Mouse (Mus musculus) MEL (cell line): ENCODE measurements around the gene Acox3. TPM values are rescaled to one million over a fixed set of nuclear protein-coding genes. Genes with fewer than 3 reads are reported as not detected.

Source experiments
- DNase-seq: peaks from one replicate; pipeline ENCODE4 v3.0.0; 2011; ENCODE audit warnings: low read depth, low spot score
- H3K27ac ChIP-seq: 2 replicates; pipeline ENCODE4 v1.5.1; 2012; ENCODE audit warnings: low read depth, mild to moderate bottlenecking, control low read depth, low read length, moderate library complexity; ENCODE audit not compliant: control insufficient read depth
- H3K27me3 ChIP-seq, 2 experiments: fragments of 150-350 bp in 1 of 2; sonication (generic) in 1 of 2; 2 replicates each; pipeline ENCODE4 v1.6.1; 2012; ENCODE audit warnings: low read length in 2 of 2, mild to moderate bottlenecking in 2 of 2, improper control_type of control experiment in 1 of 2, moderate library complexity in 1 of 2; ENCODE audit not compliant: insufficient read depth in 2 of 2, control insufficient read depth in 1 of 2
- H3K36me3 ChIP-seq, 2 experiments: 2 replicates each; pipeline ENCODE4 v1.6.1; 2012 to 2014; ENCODE audit warnings: low read length in 2 of 2, improper control_type of control experiment in 1 of 2, inconsistent platforms in 1 of 2, mild to moderate bottlenecking in 1 of 2; ENCODE audit not compliant: insufficient read depth in 2 of 2, control insufficient read depth in 1 of 2
- H3K4me1 ChIP-seq, 2 experiments: fragments of 150-350 bp in 1 of 2; sonication (generic) in 1 of 2; 2 replicates each; pipeline ENCODE4 v1.6.1; 2012; ENCODE audit warnings: low read length in 2 of 2, improper control_type of control experiment in 1 of 2, mild to moderate bottlenecking in 1 of 2; ENCODE audit not compliant: insufficient read depth in 2 of 2, control insufficient read depth in 1 of 2
- H3K4me3 ChIP-seq, 2 experiments: fragments of 150-350 bp in 1 of 2; sonication (generic) in 1 of 2; 2 replicates each; pipeline ENCODE4 v1.5.1; 2012; ENCODE audit warnings: low read depth in 2 of 2, low read length in 2 of 2, mild to moderate bottlenecking in 2 of 2, moderate library complexity in 2 of 2, control low read depth in 1 of 2, improper control_type of control experiment in 1 of 2; ENCODE audit not compliant: control insufficient read depth in 1 of 2, insufficient read depth in 1 of 2
- H3K79me2 ChIP-seq: 2 replicates; pipeline ENCODE4 v1.6.1; 2012; ENCODE audit warnings: mild to moderate bottlenecking, low read length, moderate library complexity; ENCODE audit not compliant: control insufficient read depth, poor library complexity, insufficient read depth
- H3K9ac ChIP-seq: 2 replicates; pipeline ENCODE4 v1.6.1; 2012; ENCODE audit warnings: low read depth, mild to moderate bottlenecking, control low read depth, low read length, moderate library complexity; ENCODE audit not compliant: control insufficient read depth, poor library complexity, severe bottlenecking
- H3K9me3 ChIP-seq: fragments of 150-350 bp; sonication (generic); replicated peaks from 2 replicates; pipeline ENCODE4 v1.6.1; 2012; ENCODE audit warnings: mild to moderate bottlenecking, low read length, improper control_type of control experiment, moderate library complexity; ENCODE audit not compliant: insufficient read depth
- CHD1 ChIP-seq: IDR thresholded peaks from 2 replicates; pipeline ENCODE4 v1.6.1; 2012; ENCODE audit warnings: low read depth, mild to moderate bottlenecking, inconsistent platforms, low read length, improper control_type of control experiment
- CTCF ChIP-seq, 3 experiments: IDR thresholded peaks in 2 of 3; conservative IDR thresholded peaks in 1 of 3; 2 replicates each; pipeline ENCODE4 v1.5.1; 2011 to 2012; ENCODE audit warnings: low read length in 3 of 3, low read depth in 2 of 3, mild to moderate bottlenecking in 2 of 3, improper control_type of control experiment in 1 of 3, inconsistent platforms in 1 of 3, mixed read lengths in 1 of 3, moderate library complexity in 1 of 3; ENCODE audit not compliant: control insufficient read depth in 1 of 3, insufficient read depth in 1 of 3, poor library complexity in 1 of 3, severe bottlenecking in 1 of 3
- ETS1 ChIP-seq: IDR thresholded peaks from 2 replicates; pipeline ENCODE4 v1.6.1; 2012; ENCODE audit warnings: low read depth, mild to moderate bottlenecking, inconsistent platforms, low read length, improper control_type of control experiment, moderate library complexity
- GATA1 ChIP-seq: IDR thresholded peaks from 2 replicates; pipeline ENCODE4 v1.6.1; 2011; ENCODE audit warnings: low read depth, low read length, improper control_type of control experiment
- HCFC1 ChIP-seq: IDR thresholded peaks from 2 replicates; pipeline ENCODE4 v1.6.1; 2012; ENCODE audit warnings: low read depth, mild to moderate bottlenecking, inconsistent platforms, low read length, improper control_type of control experiment, moderate library complexity
- KAT2A ChIP-seq: conservative IDR thresholded peaks from 2 replicates; pipeline ENCODE4 v1.6.1; 2012; ENCODE audit warnings: low read depth, low read length, improper control_type of control experiment, inconsistent platforms
- MAZ ChIP-seq: IDR thresholded peaks from 2 replicates; pipeline ENCODE4 v1.6.1; 2012; ENCODE audit warnings: low read depth, mild to moderate bottlenecking, inconsistent platforms, low read length, improper control_type of control experiment
- MXI1 ChIP-seq: IDR thresholded peaks from 2 replicates; pipeline ENCODE4 v1.6.1; 2011; ENCODE audit warnings: mild to moderate bottlenecking, low read depth, low read length, improper control_type of control experiment
- MYB ChIP-seq: IDR thresholded peaks from 2 replicates; pipeline ENCODE4 v1.6.1; 2011; ENCODE audit warnings: mild to moderate bottlenecking, low read depth, low read length, improper control_type of control experiment
- MYC ChIP-seq: IDR thresholded peaks from 2 replicates; pipeline ENCODE4 v1.6.1; 2011; ENCODE audit warnings: low read depth, mild to moderate bottlenecking, low read length, improper control_type of control experiment, moderate library complexity
- NELFE ChIP-seq: IDR thresholded peaks from 2 replicates; pipeline ENCODE4 v1.6.1; 2011; ENCODE audit warnings: low read depth, low read length, improper control_type of control experiment
- NRF1 ChIP-seq: IDR thresholded peaks from 2 replicates; pipeline ENCODE4 v1.6.1; 2014; ENCODE audit warnings: low read depth, mild to moderate bottlenecking, inconsistent platforms, low read length, improper control_type of control experiment, moderate library complexity; ENCODE audit not compliant: poor library complexity, insufficient read depth, severe bottlenecking
- POLR2AphosphoS2 ChIP-seq: IDR thresholded peaks from 2 replicates; pipeline ENCODE4 v1.6.1; 2011; ENCODE audit warnings: low read length, improper control_type of control experiment
- RAD21 ChIP-seq: IDR thresholded peaks from 2 replicates; pipeline ENCODE4 v1.6.1; 2011; ENCODE audit warnings: mild to moderate bottlenecking, low read depth, low read length, improper control_type of control experiment
- SMC3 ChIP-seq: IDR thresholded peaks from 2 replicates; pipeline ENCODE4 v1.6.1; 2011; ENCODE audit warnings: low read depth, low read length, improper control_type of control experiment
- UBTF ChIP-seq: IDR thresholded peaks from 2 replicates; pipeline ENCODE4 v1.6.1; 2012; ENCODE audit warnings: low read depth, mild to moderate bottlenecking, inconsistent platforms, low read length, improper control_type of control experiment, moderate library complexity, borderline replicate concordance; ENCODE audit not compliant: insufficient read depth
- USF1 ChIP-seq: IDR thresholded peaks from 2 replicates; pipeline ENCODE4 v1.6.1; 2014; ENCODE audit warnings: low read depth, mild to moderate bottlenecking, inconsistent platforms, low read length, improper control_type of control experiment, moderate library complexity
- USF2 ChIP-seq, 2 experiments: IDR thresholded peaks; 2 replicates each; pipeline ENCODE4 v1.6.1; 2011 to 2012; ENCODE audit warnings: improper control_type of control experiment in 2 of 2, low read length in 2 of 2, borderline replicate concordance in 1 of 2, inconsistent platforms in 1 of 2, low read depth in 1 of 2, mild to moderate bottlenecking in 1 of 2; ENCODE audit not compliant: insufficient read depth in 1 of 2
- ZC3H11A ChIP-seq: IDR thresholded peaks from 2 replicates; pipeline ENCODE4 v1.6.1; 2012; ENCODE audit warnings: low read depth, mild to moderate bottlenecking, inconsistent platforms, low read length, improper control_type of control experiment
- ZKSCAN1 ChIP-seq: IDR thresholded peaks from 2 replicates; pipeline ENCODE4 v1.6.1; 2012; ENCODE audit warnings: low read depth, mild to moderate bottlenecking, inconsistent platforms, low read length, improper control_type of control experiment, moderate library complexity
- ZNF384 ChIP-seq: IDR thresholded peaks from 2 replicates; pipeline ENCODE4 v1.6.1; 2012; ENCODE audit warnings: low read depth, mild to moderate bottlenecking, inconsistent platforms, low read length, improper control_type of control experiment
- polyA plus RNA-seq, 2 experiments: library from polyadenylated mRNA; stranded (reverse) in 1 of 2; unstranded in 1 of 2; fragments of >175 nt in 1 of 2; fragments of >200 nt in 1 of 2; gene quantifications; 2 replicates each; pipeline versions ENCODE4 v1.2.1 to v1.2.4; 2012; ENCODE audit warnings: low replicate concordance in 2 of 2, low read depth in 1 of 2; ENCODE audit not compliant: insufficient read length in 2 of 2, insufficient read depth in 1 of 2, missing spikeins in 1 of 2
- total RNA-seq: library from RNA; depleted of rRNA; stranded (reverse); fragments of 300-350 nt; gene quantifications from 2 replicates; pipeline ENCODE4 v1.2.3, GENCODE M21; 2012

Acox3 gene
- total and polyA plus RNA-seq, 3 experiments: 6.5 to 11.4 TPM; not detected in 1

- H3K9ac ChIP-seq: no peak overlapping the region
- no peak overlapping the region for H3K4me3 ChIP-seq
- no peaks in the 10 kb centered on the region for H3K4me1 ChIP-seq
- H3K27ac ChIP-seq: no peak overlapping the region
- no peaks in the 10 kb centered on the region for H3K79me2 ChIP-seq
- no peaks in the 10 kb centered on the region for H3K36me3 ChIP-seq
- DNase-seq: no peak
- no peaks in the 10 kb centered on the region; the same call in 1 of the 2 replicates for H3K9me3 ChIP-seq
- TF ChIP-seq MXI1: no peak
- no peak for TF ChIP-seq GATA1
- TF ChIP-seq KAT2A: no peak
- TF ChIP-seq ZKSCAN1: no peak
- H3K27me3 ChIP-seq: no peaks in the 10 kb centered on the region
These were observed 64.7 kb downstream of the Acox3 start for GRCm38 (mm10) chr5:35647562-35647961.

- no peak overlapping the region for H3K4me3 ChIP-seq
These were observed 65.4 kb downstream of the Acox3 start for GRCm38 (mm10) chr5:35648230-35648629.

GRCm38 (mm10) chr5:35652319-35652718, 69.5 kb downstream of the Acox3 start:
- Histone ChIP-seq H3K4me3 (no peak overlapping the region), H3K4me1 (no peaks in the 10 kb centered on the region), H3K27me3 (no peaks in the 10 kb centered on the region), H3K79me2 (no peaks in the 10 kb centered on the region), H3K27ac (no peak overlapping the region), H3K9me3 (no peaks in the 10 kb centered on the region; the same call in 1 of the 2 replicates), H3K36me3 (no peaks in the 10 kb centered on the region), H3K9ac (no peak overlapping the region)
- no peak for TF ChIP-seq CTCF (IDR thresholded peaks at IDR 0.05 in 2 of 3, conservative IDR thresholded peaks at IDR 0.05 in 1 of 3; ENCODE audit: control insufficient read depth in 1 of 3, insufficient read depth in 1 of 3, low read depth in 2 of 3, low read length in 3 of 3, poor library complexity in 1 of 3, severe bottlenecking in 1 of 3)
- TF ChIP-seq MYB: no peak
- no peak for TF ChIP-seq USF2 (IDR thresholded peaks at IDR 0.05; ENCODE audit: borderline replicate concordance in 1 of 2, insufficient read depth in 1 of 2, low read depth in 1 of 2, low read length in 2 of 2)
- no peak for TF ChIP-seq USF1
- TF ChIP-seq ETS1: no peak
- TF ChIP-seq HCFC1: no peak
- TF ChIP-seq NELFE: no peak
- no peak for TF ChIP-seq MYC
- TF ChIP-seq MAZ: no peak
- TF ChIP-seq CHD1: no peak
- TF ChIP-seq NRF1: no peak
- TF ChIP-seq POLR2AphosphoS2: no peak
- no peak for TF ChIP-seq SMC3
- no peak for TF ChIP-seq ZNF384
- no peak for TF ChIP-seq ZKSCAN1
- TF ChIP-seq ZC3H11A: no peak
- no peak for TF ChIP-seq UBTF
- no peak for TF ChIP-seq RAD21
- DNase-seq: no peak

More at GRCm38 (mm10) chr5:35648230-35648629, 65.4 kb downstream of the Acox3 start:
- no peak overlapping the region for H3K27ac ChIP-seq
- DNase-seq: no peak
- no peaks in the 10 kb centered on the region for H3K4me1 ChIP-seq
- H3K9ac ChIP-seq: no peak overlapping the region
- TF ChIP-seq ETS1: no peak
- TF ChIP-seq, all 39 proteins: peak for 0
- no peaks in the 10 kb centered on the region for H3K36me3 ChIP-seq
- H3K27me3 ChIP-seq: no peaks in the 10 kb centered on the region
- H3K9me3 ChIP-seq: no peaks in the 10 kb centered on the region; the same call in 1 of the 2 replicates
- no peaks in the 10 kb centered on the region for H3K79me2 ChIP-seq
